Mouse (Mus musculus): Measurements from ENCODE around the gene Capn9. TPM values are rescaled to one million over a fixed set of nuclear protein-coding genes. Genes with fewer than 3 reads are reported as not detected.

The Capn9 gene
- total and polyA plus RNA-seq, 3 experiments: 0.10 TPM; not detected in 2

- Histone ChIP-seq H3K4me1 (ENCODE audit: control insufficient read depth in 1 of 2, insufficient read depth in 2 of 2) (peaks cover 0 to 5% of the 10 kb centered on the region in 2 experiments; a peak in 2 of 4 replicates), H3K4me3 (replicated peaks in 1 of 3; ENCODE audit: low read depth in 2 of 3, low read length in 2 of 3, poor library complexity in 1 of 3) (no peak overlapping the region), H3K27me3 (replicated peaks) (no peaks in the 10 kb centered on the region), H3K79me2 (replicated peaks; ENCODE audit: control insufficient read depth, extremely low read depth, insufficient read depth, poor library complexity, severe bottlenecking) (no peaks in the 10 kb centered on the region), H3K4me2 (ENCODE audit: insufficient read depth, low read depth, poor library complexity, severe bottlenecking) (no peak overlapping the region), H3K36me3 (replicated peaks in 1 of 2; ENCODE audit: control insufficient read depth in 1 of 2, insufficient read depth in 1 of 2, low read length in 1 of 2) (peaks cover 85 to 97% of the 10 kb centered on the region in 2 experiments), H3K9ac (ENCODE audit: insufficient read depth, low read depth) (no peak overlapping the region), H3K9me3 (replicated peaks; ENCODE audit: low read length) (no peaks in the 10 kb centered on the region), H3K27ac (ENCODE audit: insufficient read depth, low read depth) (no peak overlapping the region)
- no peak for DNase-seq (ENCODE audit: extremely low read depth)
- dilution Hi-C loops (cut with MboI; ENCODE audit: extremely low pct_ligation_motif_present, extremely low pct_unique_long_range_greater_than_20kb, low sequenced_read_pairs): no loop called here
- TF ChIP-seq JUN (IDR thresholded peaks at IDR 0.05; ENCODE audit: insufficient read depth, low read depth, low read length) (no peak), USF2 (conservative IDR thresholded peaks at IDR 0.05; ENCODE audit: low read depth, low read length) (no peak), POLR2A (IDR thresholded peaks at IDR 0.05; ENCODE audit: low read depth, low read length) (no peak), NRF1 (IDR thresholded peaks at IDR 0.05; ENCODE audit: low read depth, low read length) (no peak), TBP (conservative IDR thresholded peaks at IDR 0.05; ENCODE audit: low read depth, low read length) (no peak), ZNF384 (IDR thresholded peaks at IDR 0.05; ENCODE audit: low read depth, low read length) (no peak), SIN3A (IDR thresholded peaks at IDR 0.05; ENCODE audit: low read length) (no peak), UBTF (IDR thresholded peaks at IDR 0.05; ENCODE audit: low read depth, low read length) (no peak), EP300 (IDR thresholded peaks at IDR 0.05; ENCODE audit: low read length) (no peak), MYC (IDR thresholded peaks at IDR 0.05; ENCODE audit: low read depth, low read length) (no peak), ZC3H11A (IDR thresholded peaks at IDR 0.05; ENCODE audit: low read depth, low read length) (no peak), SMC3 (IDR thresholded peaks at IDR 0.05; ENCODE audit: low read depth, low read length) (no peak), CHD1 (IDR thresholded peaks at IDR 0.05; ENCODE audit: low read depth, low read length) (no peak), ETS1 (conservative IDR thresholded peaks at IDR 0.05; ENCODE audit: low read depth, low read length) (no peak), BHLHE40 (IDR thresholded peaks at IDR 0.05; ENCODE audit: low read depth, low read length) (no peak)
- in situ Hi-C loops (cut with MboI; ENCODE audit: low pct_ligation_motif_present, low pct_unique_long_range_greater_than_20kb, low sequenced_read_pairs): no loop called here
These were observed 28.6 kb upstream of the Capn9 start for GRCm38 (mm10) chr8:124547269-124547668.

- Histone ChIP-seq H3K9me3 (replicated peaks; ENCODE audit: low read length) (no peaks in the 10 kb centered on the region), H3K9ac (ENCODE audit: insufficient read depth, low read depth) (no peak overlapping the region), H3K4me2 (ENCODE audit: insufficient read depth, low read depth, poor library complexity, severe bottlenecking) (no peak overlapping the region), H3K27ac (ENCODE audit: insufficient read depth, low read depth) (no peak overlapping the region), H3K27me3 (replicated peaks) (no peaks in the 10 kb centered on the region), H3K36me3 (replicated peaks in 1 of 2; ENCODE audit: control insufficient read depth in 1 of 2, insufficient read depth in 1 of 2, low read length in 1 of 2) (peaks cover 83 to 95% of the 10 kb centered on the region in 2 experiments), H3K4me3 (replicated peaks in 1 of 3; ENCODE audit: low read depth in 2 of 3, low read length in 2 of 3, poor library complexity in 1 of 3) (no peak overlapping the region), H3K79me2 (replicated peaks; ENCODE audit: control insufficient read depth, extremely low read depth, insufficient read depth, poor library complexity, severe bottlenecking) (no peaks in the 10 kb centered on the region), H3K4me1 (ENCODE audit: control insufficient read depth in 1 of 2, insufficient read depth in 2 of 2) (peaks cover 0 to 5% of the 10 kb centered on the region in 2 experiments; a peak in 2 of 4 replicates)
- in situ Hi-C loops (cut with MboI; ENCODE audit: low pct_ligation_motif_present, low pct_unique_long_range_greater_than_20kb, low sequenced_read_pairs): no loop called here
- TF ChIP-seq NRF1 (IDR thresholded peaks at IDR 0.05; ENCODE audit: low read depth, low read length): no peak
- no peak for TF ChIP-seq NELFE (IDR thresholded peaks at IDR 0.05; ENCODE audit: low read depth, low read length)
- no peak for TF ChIP-seq CTCF (conservative IDR thresholded peaks at IDR 0.05 in 1 of 2, IDR thresholded peaks at IDR 0.05 in 1 of 2; ENCODE audit: low read depth in 2 of 2, low read length in 2 of 2)
- no peak for TF ChIP-seq IRF4 (IDR thresholded peaks at IDR 0.05; ENCODE audit: low read depth, low read length)
- TF ChIP-seq RCOR1 (conservative IDR thresholded peaks at IDR 0.05; ENCODE audit: low read depth, low read length): no peak
- no peak for TF ChIP-seq MXI1 (IDR thresholded peaks at IDR 0.05; ENCODE audit: low read depth, low read length)
- no peak for TF ChIP-seq ELF1 (IDR thresholded peaks at IDR 0.05; ENCODE audit: low read depth, low read length)
- no peak for TF ChIP-seq POLR2A (IDR thresholded peaks at IDR 0.05; ENCODE audit: low read depth, low read length)
- no peak for TF ChIP-seq ETS1 (conservative IDR thresholded peaks at IDR 0.05; ENCODE audit: low read depth, low read length)
- no peak for TF ChIP-seq KAT2A (IDR thresholded peaks at IDR 0.05; ENCODE audit: insufficient replicate concordance, low read length)
- no peak for TF ChIP-seq EP300 (IDR thresholded peaks at IDR 0.05; ENCODE audit: low read length)
- TF ChIP-seq MYC (IDR thresholded peaks at IDR 0.05; ENCODE audit: low read depth, low read length): no peak
- TF ChIP-seq BHLHE40 (IDR thresholded peaks at IDR 0.05; ENCODE audit: low read depth, low read length): no peak
- DNase-seq (ENCODE audit: extremely low read depth): no peak
- dilution Hi-C loops (cut with MboI; ENCODE audit: extremely low pct_ligation_motif_present, extremely low pct_unique_long_range_greater_than_20kb, low sequenced_read_pairs): no loop called here
These were observed 27.7 kb upstream of the Capn9 start for GRCm38 (mm10) chr8:124548187-124548586.

Measured in CH12.LX (cell line).